Mouse (Mus musculus) ES-E14 (cell line): ENCODE measurements at regions not wholly inside any gene's neighbourhood (a gene's known extent, or its start where the extent isn't known, plus 50 kb on each side); places are given as distances from the start of the nearest gene placed in this dataset.

ENCODE experiments used
- DNase-seq: peaks from one replicate; pipeline ENCODE4 v3.0.0-alpha.2; 2013; ENCODE audit warnings: low read depth, low spot score
- H3K27ac ChIP-seq: 2 replicates; pipeline ENCODE4 v1.5.1; 2012; ENCODE audit warnings: low read depth, mild to moderate bottlenecking, low read length, moderate library complexity, mixed read lengths; ENCODE audit not compliant: poor library complexity, insufficient read depth, severe bottlenecking
- H3K36me3 ChIP-seq: 2 replicates; pipeline ENCODE4 v1.6.1; 2012; ENCODE audit warnings: mild to moderate bottlenecking, low read length, moderate library complexity, mixed read lengths; ENCODE audit not compliant: control insufficient read depth, poor library complexity, insufficient read depth, severe bottlenecking
- H3K4me1 ChIP-seq, 2 experiments: fragments of 150-350 bp in 1 of 2; sonication (generic) in 1 of 2; 2 replicates each; pipeline ENCODE4 v1.6.1; 2012; ENCODE audit warnings: low read length in 2 of 2, mild to moderate bottlenecking in 1 of 2, mixed read lengths in 1 of 2; ENCODE audit not compliant: control insufficient read depth in 2 of 2, insufficient read depth in 2 of 2, poor library complexity in 1 of 2
- H3K4me3 ChIP-seq, 2 experiments: fragments of 150-350 bp in 1 of 2; sonication (generic) in 1 of 2; 2 replicates each; pipeline ENCODE4 v1.5.1; 2012; ENCODE audit warnings: low read length in 2 of 2, low read depth in 1 of 2, mild to moderate bottlenecking in 1 of 2, mixed read lengths in 1 of 2; ENCODE audit not compliant: insufficient read depth in 1 of 2, poor library complexity in 1 of 2, severe bottlenecking in 1 of 2
- H3K9ac ChIP-seq: 2 replicates; pipeline ENCODE4 v1.6.1; 2012; ENCODE audit warnings: low read depth, mild to moderate bottlenecking, low read length, mixed read lengths; ENCODE audit not compliant: poor library complexity, insufficient read depth, severe bottlenecking
- H3K9me3 ChIP-seq: fragments of 150-350 bp; sonication (generic); 2 replicates; pipeline ENCODE4 v1.6.1; 2012; ENCODE audit warnings: low read depth, mild to moderate bottlenecking, low read length; ENCODE audit not compliant: control insufficient read depth, insufficient read depth
- CHD2 ChIP-seq: IDR thresholded peaks from 2 replicates; pipeline ENCODE4 v1.6.1; 2014; ENCODE audit warnings: mild to moderate bottlenecking, low read depth, low read length, inconsistent platforms
- HCFC1 ChIP-seq: IDR thresholded peaks from 2 replicates; pipeline ENCODE4 v1.6.1; 2012; ENCODE audit warnings: low read length, inconsistent platforms, borderline replicate concordance; ENCODE audit not compliant: insufficient read depth
- MAFK ChIP-seq: IDR thresholded peaks from 2 replicates; pipeline ENCODE4 v1.6.1; 2014; ENCODE audit warnings: mild to moderate bottlenecking, low read depth, low read length, inconsistent platforms; ENCODE audit not compliant: insufficient read depth
- ZC3H11A ChIP-seq: IDR thresholded peaks from 2 replicates; pipeline ENCODE4 v1.6.1; 2012; ENCODE audit warnings: low read depth, mild to moderate bottlenecking, inconsistent platforms, low read length, borderline replicate concordance
- ZNF384 ChIP-seq: IDR thresholded peaks from 2 replicates; pipeline ENCODE4 v1.6.1; 2012; ENCODE audit warnings: low read depth, low read length, inconsistent platforms
- in situ Hi-C, 2 experiments: fragments of 600-800 bp; cut with MboI; formaldehyde crosslinking; loops; one replicate each; pipeline ENCODE4 v1.15.1; 2025; ENCODE audit warnings: low sequenced_read_pairs in 2 of 2, inconsistent platforms in 1 of 2; ENCODE audit not compliant: unreplicated experiment in 2 of 2

GRCm38 (mm10) chr15:94049638-94050273 is 415.5 kb downstream of the Adamts20 start:
- Histone ChIP-seq H3K9ac (no peak overlapping the region), H3K27ac (no peak overlapping the region), H3K4me1 (no peaks in the 10 kb centered on the region), H3K4me3 (no peak overlapping the region), H3K36me3 (no peaks in the 10 kb centered on the region), H3K9me3 (no peaks in the 10 kb centered on the region)
- TF ChIP-seq HCFC1: no peak
- TF ChIP-seq MAFK: no peak
- TF ChIP-seq ZC3H11A: no peak
- no peak for TF ChIP-seq ZNF384
- TF ChIP-seq CHD2: no peak
- in situ Hi-C loops: no loop called here
- no peak for DNase-seq

GRCm38 (mm10) chr15:94046186-94046585 is 419.0 kb downstream of the Adamts20 start:
- Histone ChIP-seq H3K9ac (no peak overlapping the region), H3K4me1 (no peaks in the 10 kb centered on the region), H3K9me3 (no peaks in the 10 kb centered on the region), H3K4me3 (no peak overlapping the region), H3K36me3 (no peaks in the 10 kb centered on the region), H3K27ac (no peak overlapping the region)
- DNase-seq: no peak
- TF ChIP-seq ZC3H11A: no peak
- no peak for TF ChIP-seq CHD2
- TF ChIP-seq HCFC1: no peak
- TF ChIP-seq ZNF384: no peak
- TF ChIP-seq MAFK: no peak
- in situ Hi-C loops: no loop called here

DNA sequence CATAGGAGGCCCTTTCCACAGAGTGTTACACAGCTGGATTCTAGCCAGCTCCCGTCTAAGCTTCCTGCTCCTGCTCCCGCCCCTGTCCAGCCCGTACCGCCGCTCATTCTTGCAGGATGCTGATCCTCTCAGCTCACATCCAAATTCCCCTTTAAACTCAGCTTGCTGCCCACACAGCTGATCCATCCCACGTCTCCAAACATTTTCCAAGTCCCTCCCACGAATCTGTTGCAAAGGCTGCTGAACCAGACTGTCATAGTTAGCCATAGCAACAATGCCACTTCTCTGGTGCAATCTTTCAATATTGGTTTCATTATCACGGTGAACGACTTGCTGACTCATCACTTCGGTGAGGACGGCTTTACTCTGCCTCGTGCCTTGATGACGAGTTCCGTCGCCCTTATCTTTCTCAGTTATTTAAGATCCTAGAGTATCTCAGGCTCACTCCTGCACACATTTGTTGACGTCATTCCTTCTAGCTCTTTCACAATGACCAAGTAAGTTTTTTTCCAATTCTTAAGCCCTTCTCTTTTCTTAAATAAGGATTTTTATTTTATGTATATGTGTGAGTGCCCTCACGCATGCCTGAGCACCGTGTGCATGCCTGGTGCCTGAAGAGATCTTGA is 420.0 kb downstream of the Adamts20 start:
- Histone ChIP-seq H3K9me3 (no peaks in the 10 kb centered on the region), H3K27ac (no peak overlapping the region), H3K9ac (no peak overlapping the region), H3K36me3 (no peaks in the 10 kb centered on the region), H3K4me1 (no peaks in the 10 kb centered on the region), H3K4me3 (no peak overlapping the region)
- no peak for DNase-seq
- in situ Hi-C loops: no loop called here
- no peak for TF ChIP-seq CHD2
- TF ChIP-seq MAFK: peak; percentile 74

- no peak overlapping the region for H3K4me3 ChIP-seq
- no peak for TF ChIP-seq ZC3H11A
- no peak for TF ChIP-seq ZNF384
- TF ChIP-seq MAFK: no peak
- no peak for TF ChIP-seq CHD2
- no peak for TF ChIP-seq HCFC1
- no peak overlapping the region for H3K27ac ChIP-seq
- in situ Hi-C loops: no loop called here
- no peak for DNase-seq
- H3K9ac ChIP-seq: no peak overlapping the region
- no peaks in the 10 kb centered on the region for H3K9me3 ChIP-seq
- H3K4me1 ChIP-seq: no peaks in the 10 kb centered on the region
- H3K36me3 ChIP-seq: no peaks in the 10 kb centered on the region
Measured at GRCm38 (mm10) chr15:94032957-94033356, 432.3 kb downstream of the Adamts20 start.
